Mouse (Mus musculus): ENCODE measurements around the gene Mrpl43. TPM values are rescaled to one million over a fixed set of nuclear protein-coding genes. Genes with fewer than 3 reads are reported as not detected.

The Mrpl43 gene
- polyA plus RNA-seq, 1 experiment from 2014 or later = 79.9 TPM

GRCm38 (mm10) chr19:44988321-44988720, 17.9 kb downstream of the Mrpl43 start:
- ATAC-seq (replicated peaks; ENCODE audit: low FRiP score, low read depth) (no peak), DNase-seq (ENCODE audit: low spot score) (no peak)
- no peak for TF ChIP-seq CTCF (IDR thresholded peaks at IDR 0.05; ENCODE audit: low read depth)
- Histone ChIP-seq H3K4me3 (replicated peaks; ENCODE audit: low read depth, low read length) (peak overlapping the region; percentile 64), H3K9ac (ENCODE audit: low read depth, low read length) (0 out of 2 replicates have a peak overlapping the region, but pooled peaks have one; percentile 73), H3K4me2 (ENCODE audit: low read length) (peak overlapping the region; percentile 97), H3K36me3 (ENCODE audit: insufficient read depth, low read length) (no peaks in the 10 kb centered on the region), H3K4me1 (replicated peaks; ENCODE audit: insufficient read depth, low read length) (0 out of 2 replicates have a peak, but pooled peaks cover 17% of the 10 kb centered on the region), H3K27me3 (ENCODE audit: insufficient read depth, low read length) (no peaks in the 10 kb centered on the region), H3K27ac (no peak overlapping the region), H3K9me3 (replicated peaks; ENCODE audit: low read length) (no peaks in the 10 kb centered on the region)
- 26% methylated on average over 9 of the region's 9 CpGs for WGBS

GRCm38 (mm10) chr19:44987851-44988250, 18.4 kb downstream of the Mrpl43 start:
- DNase-seq (ENCODE audit: low spot score) (no peak), ATAC-seq (replicated peaks; ENCODE audit: low FRiP score, low read depth) (no peak)
- 0 out of 2 replicates have a peak, but pooled peaks cover 17% of the 10 kb centered on the region for H3K4me1 ChIP-seq (replicated peaks; ENCODE audit: insufficient read depth, low read length)
- no peak overlapping the region for H3K9ac ChIP-seq (ENCODE audit: low read depth, low read length)
- no peaks in the 10 kb centered on the region for H3K27me3 ChIP-seq (ENCODE audit: insufficient read depth, low read length)
- no peak overlapping the region for H3K27ac ChIP-seq
- no peak for TF ChIP-seq CTCF (IDR thresholded peaks at IDR 0.05; ENCODE audit: low read depth)
- no peak overlapping the region for H3K4me2 ChIP-seq (ENCODE audit: low read length)
- no peaks in the 10 kb centered on the region for H3K36me3 ChIP-seq (ENCODE audit: insufficient read depth, low read length)
- H3K9me3 ChIP-seq (replicated peaks; ENCODE audit: low read length) = no peaks in the 10 kb centered on the region
- H3K4me3 ChIP-seq (replicated peaks; ENCODE audit: low read depth, low read length) = no peak overlapping the region
- WGBS = 59% methylated on average over 6 of the region's 6 CpGs

- ATAC-seq (replicated peaks; ENCODE audit: low FRiP score, low read depth) (no peak), DNase-seq (ENCODE audit: low spot score) (no peak)
- H3K9me3 ChIP-seq (replicated peaks; ENCODE audit: low read length) = no peaks in the 10 kb centered on the region
- no peaks in the 10 kb centered on the region for H3K27me3 ChIP-seq (ENCODE audit: insufficient read depth, low read length)
- no peak overlapping the region for H3K4me2 ChIP-seq (ENCODE audit: low read length)
- no peak overlapping the region for H3K4me3 ChIP-seq (replicated peaks; ENCODE audit: low read depth, low read length)
- H3K36me3 ChIP-seq (ENCODE audit: insufficient read depth, low read length) = no peaks in the 10 kb centered on the region
- H3K9ac ChIP-seq (ENCODE audit: low read depth, low read length) = no peak overlapping the region
- 75% methylated on average over 6 of the region's 6 CpGs for WGBS
- H3K4me1 ChIP-seq (replicated peaks; ENCODE audit: insufficient read depth, low read length) = 0 out of 2 replicates have a peak, but pooled peaks cover 13% of the 10 kb centered on the region
- TF ChIP-seq CTCF (IDR thresholded peaks at IDR 0.05; ENCODE audit: low read depth) = no peak
- H3K27ac ChIP-seq = no peak overlapping the region
Measured at GRCm38 (mm10) chr19:44987004-44987403, 19.2 kb downstream of the Mrpl43 start.

GRCm38 (mm10) chr19:44985159-44985988, 20.9 kb downstream of the Mrpl43 start:
- no peak overlapping the region for H3K4me3 ChIP-seq (replicated peaks; ENCODE audit: low read depth, low read length)
- WGBS = 42% methylated on average over 5 of the region's 5 CpGs
- no peaks in the 10 kb centered on the region for H3K27me3 ChIP-seq (ENCODE audit: insufficient read depth, low read length)
- peaks cover 8% of the 10 kb centered on the region for H3K36me3 ChIP-seq (ENCODE audit: insufficient read depth, low read length)
- no peak for TF ChIP-seq CTCF (IDR thresholded peaks at IDR 0.05; ENCODE audit: low read depth)
- DNase-seq (ENCODE audit: low spot score) (no peak), ATAC-seq (replicated peaks; ENCODE audit: low FRiP score, low read depth) (no peak)
- 0 out of 2 replicates have a peak, but pooled peaks cover 9% of the 10 kb centered on the region for H3K4me1 ChIP-seq (replicated peaks; ENCODE audit: insufficient read depth, low read length)
- no peak overlapping the region for H3K27ac ChIP-seq
- H3K9me3 ChIP-seq (replicated peaks; ENCODE audit: low read length) = no peaks in the 10 kb centered on the region
- no peak overlapping the region for H3K9ac ChIP-seq (ENCODE audit: low read depth, low read length)
- no peak overlapping the region for H3K4me2 ChIP-seq (ENCODE audit: low read length)

GRCm38 (mm10) chr19:44984420-44984819, 21.8 kb downstream of the Mrpl43 start:
- Histone ChIP-seq H3K36me3 (ENCODE audit: insufficient read depth, low read length) (peaks cover 14% of the 10 kb centered on the region), H3K9me3 (replicated peaks; ENCODE audit: low read length) (no peaks in the 10 kb centered on the region), H3K9ac (ENCODE audit: low read depth, low read length) (no peak overlapping the region), H3K27ac (no peak overlapping the region), H3K4me1 (replicated peaks; ENCODE audit: insufficient read depth, low read length) (0 out of 2 replicates have a peak, but pooled peaks cover under 1% of the 10 kb centered on the region), H3K27me3 (ENCODE audit: insufficient read depth, low read length) (no peaks in the 10 kb centered on the region), H3K4me2 (ENCODE audit: low read length) (no peak overlapping the region), H3K4me3 (replicated peaks; ENCODE audit: low read depth, low read length) (no peak overlapping the region)
- no peak for TF ChIP-seq CTCF (IDR thresholded peaks at IDR 0.05; ENCODE audit: low read depth)
- ATAC-seq (replicated peaks; ENCODE audit: low FRiP score, low read depth) (no peak), DNase-seq (ENCODE audit: low spot score) (no peak)
- 94% methylated on average over 4 of the region's 4 CpGs for WGBS

- Histone ChIP-seq H3K4me2 (ENCODE audit: low read length) (no peak overlapping the region), H3K27ac (no peak overlapping the region), H3K4me1 (replicated peaks; ENCODE audit: insufficient read depth, low read length) (no peaks in the 10 kb centered on the region), H3K36me3 (ENCODE audit: insufficient read depth, low read length) (peaks cover 19% of the 10 kb centered on the region), H3K27me3 (ENCODE audit: insufficient read depth, low read length) (no peaks in the 10 kb centered on the region), H3K9ac (ENCODE audit: low read depth, low read length) (no peak overlapping the region), H3K4me3 (replicated peaks; ENCODE audit: low read depth, low read length) (no peak overlapping the region), H3K9me3 (replicated peaks; ENCODE audit: low read length) (no peaks in the 10 kb centered on the region)
- ATAC-seq (replicated peaks; ENCODE audit: low FRiP score, low read depth) (no peak), DNase-seq (ENCODE audit: low spot score) (no peak)
- TF ChIP-seq CTCF (IDR thresholded peaks at IDR 0.05; ENCODE audit: low read depth) = no peak
- 89% methylated on average over 6 of the region's 6 CpGs for WGBS
Measured at GRCm38 (mm10) chr19:44983366-44983765, 22.9 kb downstream of the Mrpl43 start.
